Mouse (Mus musculus) frontal cortex, postnatal 25 days (tissue): ENCODE data around the gene Tmem158.
A peak's percentile ranks its signal among the peaks of the same experiment; 100 is the strongest.

ENCODE experiments used
- DNase-seq, 2 experiments: peaks; one replicate each; pipeline ENCODE4 v3.0.0; 2022; ENCODE audit warnings: low spot score in 2 of 2

Tmem158 gene

DNA sequence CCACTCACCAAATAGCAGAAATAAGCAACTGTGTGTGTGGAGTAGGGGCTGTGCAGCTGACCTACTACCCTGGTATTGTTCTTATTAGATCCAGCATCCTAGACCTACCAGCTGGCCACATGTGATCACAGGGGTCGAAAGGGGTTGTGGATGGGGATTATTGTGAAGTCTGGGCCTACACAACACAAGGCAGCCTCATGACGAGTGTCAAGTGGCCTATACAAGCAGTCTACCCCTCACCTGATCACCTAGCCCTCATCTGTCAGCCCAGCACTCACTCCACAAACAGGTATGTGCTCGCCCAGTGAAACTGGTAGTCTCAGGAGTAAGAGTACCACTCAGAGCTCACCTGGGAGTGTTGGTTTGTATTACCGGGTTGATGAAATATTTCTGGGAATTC, 15.4 kb downstream of the Tmem158 start:
- DNase-seq, result no peak

DNA sequence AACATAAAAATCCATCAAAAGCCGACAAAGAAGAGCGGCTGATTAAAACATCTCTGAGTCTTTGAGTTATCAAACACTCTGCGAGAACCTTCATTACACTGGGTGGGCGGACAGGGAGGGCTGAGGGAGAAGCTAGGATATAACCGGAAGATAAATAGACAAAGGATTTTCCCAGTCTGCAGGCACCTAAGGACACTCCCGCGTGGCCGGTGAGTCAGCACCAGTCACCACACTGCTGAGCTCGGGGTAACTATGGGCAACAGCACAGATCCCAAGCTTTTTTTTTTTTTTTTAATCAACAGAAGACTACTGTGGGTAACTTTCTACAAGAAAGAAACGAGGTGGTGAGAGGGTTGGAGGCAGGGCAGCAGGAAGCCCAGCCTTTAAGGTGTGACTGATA, 16.6 kb downstream of the Tmem158 start:
- no peak for DNase-seq

DNA sequence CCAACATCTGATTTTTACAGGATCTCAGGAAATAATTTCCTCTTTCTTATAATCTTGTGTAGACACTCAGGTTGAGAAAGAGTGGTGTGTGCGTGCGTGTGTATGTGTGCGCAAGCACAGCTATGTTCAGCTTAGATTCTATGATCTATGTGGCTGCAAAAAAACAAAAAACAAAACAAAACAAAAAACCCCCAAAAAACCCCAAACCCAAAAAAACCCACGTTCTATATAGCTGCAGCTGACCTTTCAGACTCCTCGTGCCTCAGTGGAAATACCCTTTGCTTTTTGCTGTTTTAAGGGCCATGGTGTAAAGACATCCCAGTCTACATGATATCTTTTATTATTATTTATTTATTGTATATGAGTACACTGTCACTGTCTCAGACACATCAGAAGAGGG, 19.4 kb downstream of the Tmem158 start:
- no peak for DNase-seq

DNA sequence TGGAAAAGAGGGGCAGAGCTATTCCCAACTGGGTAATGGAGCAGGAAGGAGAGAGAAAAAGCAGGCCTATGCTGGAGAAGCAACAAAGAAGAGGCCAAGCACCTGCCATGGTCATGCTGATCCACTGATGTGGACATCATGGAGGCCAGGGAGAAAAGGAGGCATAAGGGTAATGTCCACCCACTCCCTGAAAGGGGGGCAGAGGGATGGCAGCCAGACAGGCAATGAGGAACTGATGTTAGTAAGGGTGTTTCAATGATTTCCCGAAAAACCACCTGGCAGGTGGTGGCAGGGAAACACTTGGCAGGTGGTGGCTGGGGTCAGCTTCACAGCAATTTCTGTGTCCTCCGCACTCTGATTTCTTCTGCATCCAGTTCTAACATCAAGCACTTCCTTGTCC, 19.8 kb downstream of the Tmem158 start:
- DNase-seq, result no peak

DNA sequence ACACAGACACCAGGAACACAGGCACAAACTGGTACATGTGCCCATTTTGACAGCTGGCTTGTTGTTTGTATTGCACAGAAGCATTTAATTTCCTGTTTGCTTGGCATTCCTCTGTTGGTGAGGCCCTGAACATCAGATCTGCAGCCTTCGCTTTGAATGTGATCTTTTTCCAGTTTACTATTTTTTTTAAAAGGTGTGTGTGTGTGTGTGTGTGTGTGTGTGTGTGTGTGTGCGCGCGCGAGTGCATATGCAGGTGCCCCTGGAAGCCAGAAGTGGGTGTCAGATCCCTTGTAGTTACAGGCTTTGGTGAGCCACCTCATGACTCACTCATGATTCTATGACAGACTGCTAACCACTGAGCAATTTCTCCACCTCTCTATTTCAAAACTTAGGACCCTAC, 20.3 kb downstream of the Tmem158 start:
- no peak for DNase-seq

DNA sequence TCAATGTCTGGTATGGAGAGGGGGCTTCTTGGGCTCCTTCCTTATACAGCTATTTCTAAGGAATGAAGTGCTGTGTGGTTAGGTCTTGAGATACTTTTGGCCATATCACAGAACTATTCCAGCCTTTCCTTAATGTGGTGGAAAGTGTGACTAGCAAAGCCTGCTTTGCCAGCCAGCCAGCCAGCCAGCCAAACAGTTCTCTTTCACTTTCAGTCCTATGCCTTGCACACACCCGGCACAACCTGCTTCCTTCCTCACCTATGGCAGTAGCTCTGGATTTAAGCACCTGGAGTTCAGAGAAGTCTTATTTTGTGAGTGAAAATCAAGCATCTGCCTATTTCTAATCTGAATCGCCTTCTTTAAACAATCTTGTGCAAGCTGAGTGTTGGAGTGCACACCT, 20.9 kb downstream of the Tmem158 start:
- no peak for DNase-seq

DNA sequence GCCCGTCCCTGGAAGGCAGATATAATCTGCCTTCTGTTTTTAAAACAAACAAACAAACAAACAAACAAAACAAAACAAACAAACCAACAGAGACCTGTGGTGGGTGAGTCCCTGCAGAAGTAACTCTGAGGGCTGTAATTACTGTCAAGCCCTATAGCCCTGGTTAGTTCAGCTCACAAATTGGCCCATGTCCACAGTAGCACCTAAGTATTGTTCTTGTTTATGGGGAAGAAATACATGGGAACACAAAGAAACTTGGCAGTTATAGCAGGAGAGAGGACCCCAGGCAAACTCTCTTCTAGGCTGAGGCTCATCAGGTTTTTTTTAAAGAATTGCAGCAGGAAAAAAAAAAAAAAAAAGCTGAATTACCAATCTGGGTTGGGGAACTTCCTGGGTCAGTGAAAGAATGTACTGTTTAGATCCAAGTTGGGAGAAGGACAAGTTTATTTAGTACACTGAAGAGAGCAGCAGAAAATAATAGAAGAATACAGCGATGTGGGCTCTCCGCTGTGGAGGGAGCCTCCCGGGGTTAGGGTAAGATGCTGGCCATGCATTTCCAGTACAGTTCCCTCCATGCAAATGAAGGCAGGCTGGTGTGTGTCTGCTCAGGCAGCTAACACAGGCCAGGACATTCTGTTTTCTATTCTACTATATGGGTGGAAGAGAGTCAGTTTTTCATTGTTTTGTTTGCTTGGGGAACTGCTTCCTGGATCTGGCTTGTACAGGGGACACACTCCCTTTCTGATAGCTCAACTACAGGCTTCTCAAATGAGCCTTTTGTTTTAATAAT, 22.1 kb downstream of the Tmem158 start:
- no peak for DNase-seq

DNA sequence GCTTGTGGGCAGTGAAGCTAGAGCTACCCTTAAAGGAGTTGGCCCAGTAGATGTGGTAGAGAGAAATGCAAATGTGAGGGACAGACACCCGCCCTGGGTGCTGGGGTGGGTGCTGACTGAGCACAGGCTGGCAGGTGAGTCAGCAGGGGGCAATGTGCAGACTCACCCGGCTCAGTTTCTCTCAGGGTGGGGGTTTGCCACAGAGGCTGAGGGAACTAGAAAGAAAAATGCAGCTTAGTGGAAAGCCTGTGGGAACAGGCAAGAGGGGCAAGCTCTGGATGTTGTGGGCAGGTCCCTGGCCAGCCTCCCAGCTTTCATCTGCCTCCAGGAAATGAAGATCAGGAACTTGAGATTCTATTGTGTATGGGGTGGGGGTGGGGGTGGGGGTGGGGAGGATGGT, 22.8 kb downstream of the Tmem158 start:
- no peak for DNase-seq

DNA sequence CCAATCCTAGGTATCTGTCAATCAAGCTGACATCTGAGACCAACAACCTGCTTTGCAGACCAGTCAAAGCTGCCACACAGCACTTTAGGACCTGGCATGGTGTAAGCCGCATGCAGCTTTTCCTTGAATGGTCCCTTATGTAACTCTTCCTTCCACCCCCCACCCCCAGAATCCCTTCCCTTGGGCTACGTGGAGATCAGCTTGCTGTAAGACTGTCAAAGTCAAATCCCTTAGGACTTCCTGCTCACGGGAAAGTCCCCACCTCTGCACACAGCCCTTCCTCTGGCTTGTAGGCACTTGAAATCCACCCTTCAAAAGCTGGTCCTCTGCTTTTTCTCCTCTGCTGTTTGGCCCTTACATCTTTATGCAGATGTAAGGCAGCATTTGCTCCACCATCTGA, 24.9 kb downstream of the Tmem158 start:
- no peak for DNase-seq

DNA sequence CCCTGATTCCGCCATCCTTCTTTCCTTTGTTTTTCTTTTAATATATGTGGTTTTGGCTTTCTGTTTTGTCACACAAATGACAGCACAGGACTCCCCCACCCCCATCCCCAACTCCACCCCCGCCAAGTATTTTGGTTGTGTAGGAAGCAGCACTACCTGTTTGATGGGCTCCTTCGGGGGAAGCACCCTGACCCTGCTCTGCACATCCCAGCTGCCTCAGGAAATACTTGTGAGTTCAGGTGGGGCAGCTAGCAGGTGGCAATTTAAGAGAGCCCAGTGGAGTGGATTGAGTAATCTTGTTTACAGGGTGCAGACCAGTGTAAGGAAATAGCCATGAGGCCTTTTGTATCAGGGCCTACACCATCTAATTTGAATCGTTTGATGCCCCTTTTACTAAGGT, 30.7 kb downstream of the Tmem158 start:
- DNase-seq, result no peak

DNA sequence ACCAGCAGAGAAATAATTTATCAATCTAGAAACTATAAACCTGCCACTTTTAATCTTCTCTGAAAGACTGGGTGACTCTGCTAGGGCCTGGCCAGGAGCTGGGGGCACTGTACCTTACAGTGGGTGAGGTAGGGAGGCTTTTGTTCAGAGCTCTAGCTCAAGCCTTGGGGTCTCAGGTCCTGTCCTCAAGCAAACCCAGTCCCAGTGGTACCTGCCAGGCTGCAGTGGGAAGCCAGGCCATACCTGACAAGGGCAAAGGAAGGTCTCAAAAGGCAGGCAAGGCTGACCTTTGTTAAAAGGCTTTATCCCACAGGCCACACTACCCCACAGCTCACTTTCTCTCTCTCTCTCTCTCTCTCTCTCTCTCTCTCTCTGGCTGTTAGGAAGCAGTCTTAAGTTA, 31.9 kb downstream of the Tmem158 start:
- DNase-seq, result no peak

DNA sequence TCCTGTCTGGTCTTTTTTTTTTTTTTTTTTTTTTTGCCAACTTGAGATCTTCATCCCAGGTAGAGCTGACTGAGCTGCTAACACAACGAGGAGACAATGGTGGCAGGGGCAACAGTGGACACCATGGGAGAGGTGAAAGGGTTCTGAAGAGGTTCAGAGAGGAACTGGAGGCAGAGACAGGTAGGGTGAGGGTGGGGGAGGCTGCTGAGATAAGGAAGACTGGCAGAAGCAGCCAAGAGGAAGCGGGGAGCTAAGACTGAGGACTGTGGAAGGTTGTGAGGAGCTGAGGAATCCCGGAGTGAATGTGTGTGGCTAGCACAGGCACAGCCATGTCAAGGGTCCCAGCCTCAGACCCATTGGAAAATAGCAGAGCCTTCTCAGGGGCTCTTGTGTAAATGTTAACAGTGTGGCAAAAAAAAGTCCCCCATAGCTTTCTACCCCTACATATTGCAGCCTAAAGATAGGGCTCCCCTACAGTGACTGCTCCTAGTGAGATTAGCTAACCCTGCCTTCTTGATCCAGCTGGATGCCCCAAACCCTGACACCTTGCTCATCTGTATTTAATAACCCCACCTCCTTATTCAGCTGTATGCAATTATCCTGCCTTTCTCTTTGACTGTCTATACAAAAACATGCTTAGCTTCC, 33.3 kb downstream of the Tmem158 start:
- no peak for DNase-seq

DNA sequence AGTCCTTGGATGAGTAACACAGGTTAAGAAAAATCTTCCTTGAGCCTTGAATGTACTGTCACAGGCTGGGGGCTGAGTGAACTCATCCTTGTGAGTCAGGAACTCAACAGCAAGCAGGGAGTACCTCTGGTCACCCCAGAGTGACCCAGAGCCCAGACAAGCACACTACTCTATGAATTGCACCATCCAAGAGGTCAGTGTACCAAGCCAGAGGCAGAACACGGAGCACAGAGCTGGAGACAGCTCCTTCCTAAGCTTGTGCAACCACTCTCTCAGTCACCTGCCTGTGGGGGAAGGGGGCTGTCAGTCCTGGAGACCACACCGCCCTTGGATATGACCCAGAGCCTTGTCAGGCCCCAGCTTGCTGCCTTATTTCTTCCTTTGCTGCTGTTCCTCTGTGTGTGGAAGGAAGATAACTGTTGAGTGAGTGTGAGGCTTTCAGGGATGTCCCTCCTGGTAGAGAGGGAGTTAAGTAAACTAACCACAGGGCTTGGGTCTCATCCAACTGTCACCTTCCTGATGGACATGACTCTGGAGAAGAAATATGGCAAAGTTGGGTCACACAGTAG, 35.6 kb downstream of the Tmem158 start:
- no peak for DNase-seq

DNA sequence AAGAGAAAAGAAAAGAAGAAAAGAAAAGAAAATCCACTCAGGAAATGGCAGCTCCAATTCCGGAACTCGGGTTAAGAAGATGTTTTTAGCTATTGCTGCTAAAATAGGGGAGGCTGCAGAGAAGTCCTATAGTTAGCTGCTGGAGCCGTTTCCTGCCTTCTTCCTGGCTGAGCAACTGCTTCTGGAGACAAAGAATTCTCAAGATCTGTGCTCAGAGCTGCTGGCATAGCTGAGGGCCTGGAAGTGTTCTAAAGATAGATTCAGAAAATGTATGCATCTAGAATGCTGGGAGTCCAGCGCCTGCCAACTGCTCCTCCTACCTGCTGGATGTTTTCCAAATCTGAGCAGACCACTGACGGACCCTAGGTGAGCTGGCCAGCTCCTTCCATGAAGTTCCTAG, 40.7 kb downstream of the Tmem158 start:
- peak in 1 of 2 experiments; percentile 22 for DNase-seq

DNA sequence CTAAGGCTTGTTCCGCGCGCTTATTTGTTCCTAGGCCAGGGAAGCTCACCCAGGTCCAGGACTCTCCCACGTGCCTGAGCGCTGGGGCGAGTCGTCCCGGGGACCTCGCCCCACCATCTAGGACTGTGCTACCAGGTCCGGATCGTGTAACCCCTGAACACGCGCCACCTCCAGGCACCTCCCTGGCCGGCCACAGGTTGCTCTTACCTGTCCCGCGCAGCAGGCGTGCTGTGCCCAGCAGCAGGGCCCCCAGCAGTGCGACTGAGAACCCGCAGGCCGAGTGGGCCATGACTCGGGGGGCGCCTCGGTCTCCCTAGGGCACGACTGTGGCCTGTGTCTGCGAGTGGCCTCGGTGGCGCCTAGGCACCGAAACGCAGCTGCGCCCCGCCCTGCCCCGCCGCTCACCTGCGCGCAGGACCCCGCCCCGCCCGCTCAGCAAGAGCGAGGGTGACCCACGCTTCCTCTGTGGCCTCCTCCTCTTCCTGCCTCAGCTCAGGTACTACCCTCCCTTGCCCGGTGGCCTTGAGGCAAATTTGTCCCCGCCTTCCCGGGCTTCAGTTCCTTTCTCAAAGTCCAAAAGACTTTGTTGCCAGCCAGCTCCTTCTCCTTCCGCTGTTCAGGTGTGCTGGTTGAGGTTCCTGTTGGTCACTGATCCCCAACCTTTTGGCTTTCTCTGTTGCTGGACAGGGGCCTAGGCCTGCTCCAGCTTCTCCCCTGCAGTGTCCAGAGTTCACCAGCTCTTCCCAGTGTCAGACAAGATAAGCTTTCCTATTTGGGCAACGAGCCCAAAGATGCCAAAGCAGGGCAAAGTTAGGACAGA, 44.7 kb downstream of the Tmem158 start, which contains the start of gene Cdcp1:
Gene Cdcp1 (minus strand): TSS at position 418 of the 820 bp plus-strand sequence.
- no peak for DNase-seq

DNA sequence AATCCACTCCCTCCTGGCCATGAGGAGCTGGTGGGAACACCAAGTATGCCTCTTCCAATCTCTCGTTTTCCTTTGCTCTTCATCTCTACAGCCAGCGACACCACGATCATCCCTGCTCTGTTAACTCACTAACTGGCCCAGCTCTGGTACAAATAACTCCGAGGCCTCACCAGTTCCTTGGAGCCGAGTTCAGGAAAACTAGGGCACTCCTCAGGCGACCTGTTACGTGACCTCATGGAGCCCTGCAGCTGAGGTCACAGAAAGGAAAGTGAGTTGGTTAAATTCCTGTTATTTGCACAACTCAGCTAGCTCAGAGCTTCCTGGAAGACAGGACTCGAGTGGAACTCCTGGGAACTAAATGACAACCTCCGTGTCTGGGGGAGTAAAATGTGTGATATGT, 47.2 kb downstream of the Tmem158 start:
- no peak for DNase-seq
